Mouse (Mus musculus) embryo, embryonic 9.5 days (tissue): ENCODE measurements around the gene Kif16b.
A peak's percentile ranks its signal among the peaks of the same experiment; 100 is the strongest.

Experiments used
- DNase-seq: peaks from one replicate; pipeline ENCODE4 v3.0.0-alpha.2; 2017; ENCODE audit errors: extremely low spot score

The Kif16b gene

GRCm38 (mm10) chr2:142900862-142901805 lies at the start of gene Kif16b:
TSS of gene Kif16b (minus strand) at chr2:142901531.
- DNase-seq = peak; percentile 88

- no peak for DNase-seq
Observed at GRCm38 (mm10) chr2:142940899-142941642, 39.7 kb upstream of the Kif16b start.

- no peak for DNase-seq
Observed at GRCm38 (mm10) chr2:142930445-142930844, 29.1 kb upstream of the Kif16b start.

- DNase-seq = no peak
Observed at GRCm38 (mm10) chr2:142929226-142930112, 28.1 kb upstream of the Kif16b start.

GRCm38 (mm10) chr2:142910808-142911388 lies 9.6 kb upstream of the Kif16b start:
- no peak for DNase-seq

- no peak for DNase-seq
Observed at GRCm38 (mm10) chr2:142909213-142909612, 7.9 kb upstream of the Kif16b start.

- DNase-seq = no peak
Observed at GRCm38 (mm10) chr2:142907056-142907455, 5.7 kb upstream of the Kif16b start.

GRCm38 (mm10) chr2:142902905-142903895 lies 1.9 kb upstream of the Kif16b start:
- peak; percentile 89 for DNase-seq

- DNase-seq = no peak
Observed at GRCm38 (mm10) chr2:142900120-142900861, 1.0 kb downstream of the Kif16b start.

- DNase-seq = no peak
Observed at GRCm38 (mm10) chr2:142893780-142894179, 7.6 kb downstream of the Kif16b start.

- DNase-seq = no peak
Observed at GRCm38 (mm10) chr2:142891283-142891682, 10.0 kb downstream of the Kif16b start.

GRCm38 (mm10) chr2:142884456-142884855 lies 16.9 kb downstream of the Kif16b start:
- DNase-seq = no peak

- no peak for DNase-seq
Observed at GRCm38 (mm10) chr2:142883625-142883994, 17.7 kb downstream of the Kif16b start.

- peak; percentile 33 for DNase-seq
Observed at GRCm38 (mm10) chr2:142882871-142883624, 18.3 kb downstream of the Kif16b start.

- DNase-seq = no peak
Observed at GRCm38 (mm10) chr2:142882466-142882865, 18.9 kb downstream of the Kif16b start.

- no peak for DNase-seq
Observed at GRCm38 (mm10) chr2:142881177-142881576, 20.2 kb downstream of the Kif16b start.

GRCm38 (mm10) chr2:142879257-142879818 lies 22.0 kb downstream of the Kif16b start:
- DNase-seq = no peak

GRCm38 (mm10) chr2:142876636-142877035 lies 24.7 kb downstream of the Kif16b start:
- DNase-seq = no peak
